Mouse (Mus musculus): ENCODE data around the gene Srebf2.

DNA sequence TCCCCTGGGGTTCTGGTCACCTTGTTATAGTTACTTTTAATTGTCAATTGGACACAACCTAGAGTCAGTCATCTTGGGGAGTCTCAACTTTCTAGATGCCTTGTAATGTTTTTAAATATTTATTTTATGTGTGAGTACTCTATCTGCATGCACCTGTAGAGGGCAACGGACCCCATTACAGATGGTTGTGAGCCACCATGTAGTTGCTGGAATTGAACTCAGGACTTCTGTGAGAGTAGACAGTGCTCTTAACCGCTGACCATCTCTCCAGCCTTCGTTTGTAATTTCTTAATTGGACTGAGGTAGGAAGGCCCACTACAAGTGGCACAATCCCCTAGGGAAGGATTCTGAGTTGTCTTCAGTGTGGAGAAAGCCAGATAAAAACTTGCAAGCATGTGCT, 96.3 kb downstream of the Srebf2 start:
- TF ChIP-seq CTCF (conservative IDR thresholded peaks at IDR 0.05; ENCODE audit: low read length) = no peak
- TF ChIP-seq NANOG (IDR thresholded peaks at IDR 0.05; ENCODE audit: borderline replicate concordance, low read length) = no peak
- no peak for TF ChIP-seq POU5F1 (IDR thresholded peaks at IDR 0.05; ENCODE audit: borderline replicate concordance, low read length)
